Mouse (Mus musculus) left cerebral cortex, adult 11 months (tissue): ENCODE data around the gene Olfr56.
"Not testable (repeated sequence)": the region's sequence is repeated elsewhere in the genome, so short reads cannot be mapped to it uniquely, and the experiment has no call there.

Source experiments
- DNase-seq: peaks from one replicate; pipeline ENCODE4 v3.0.0; 2022; ENCODE audit warnings: low spot score

Gene Olfr56

GRCm38 (mm10) chr11:48978240-48978939 lies at the start of gene Olfr56:
Gene Olfr56 (plus strand): TSS chr11:48978889.
- not testable (repeated sequence) for DNase-seq

- not testable (repeated sequence) for DNase-seq
Observed at GRCm38 (mm10) chr11:48933422-48933821, 45.3 kb upstream of the Olfr56 start.

- DNase-seq: not testable (repeated sequence)
Observed at GRCm38 (mm10) chr11:48933923-48934322, 44.8 kb upstream of the Olfr56 start.

GRCm38 (mm10) chr11:48935291-48935690 lies 43.4 kb upstream of the Olfr56 start:
- DNase-seq: not testable (repeated sequence)

- DNase-seq: not testable (repeated sequence)
Observed at GRCm38 (mm10) chr11:48939286-48939685, 39.4 kb upstream of the Olfr56 start.

- DNase-seq: not testable (repeated sequence)
Observed at GRCm38 (mm10) chr11:48946090-48946489, 32.6 kb upstream of the Olfr56 start, which contains the start of gene Psme2b. Gene Psme2b (minus strand): TSS chr11:48946190.

GRCm38 (mm10) chr11:48974686-48975085 lies 4.0 kb upstream of the Olfr56 start:
- DNase-seq: not testable (repeated sequence)

- DNase-seq: not testable (repeated sequence)
Observed at GRCm38 (mm10) chr11:48979251-48979650, 562 bp downstream of the Olfr56 start, which contains the start of gene 9930111J21Rik1. Gene 9930111J21Rik1 (minus strand): TSS chr11:48979398.

GRCm38 (mm10) chr11:48980052-48980451 lies 1.4 kb downstream of the Olfr56 start:
- not testable (repeated sequence) for DNase-seq

- DNase-seq: not testable (repeated sequence)
Observed at GRCm38 (mm10) chr11:48982848-48983247, 4.2 kb downstream of the Olfr56 start.

GRCm38 (mm10) chr11:48988219-48988618 lies 9.5 kb downstream of the Olfr56 start:
- DNase-seq: not testable (repeated sequence)

- not testable (repeated sequence) for DNase-seq
Observed at GRCm38 (mm10) chr11:48989981-48990380, 11.3 kb downstream of the Olfr56 start.

GRCm38 (mm10) chr11:48991740-48992520 lies 13.2 kb downstream of the Olfr56 start, which contains the start of gene Gm12185:
Gene Gm12185 (minus strand): TSS chr11:48992226.
- DNase-seq: not testable (repeated sequence)

GRCm38 (mm10) chr11:48993296-48993695 lies 14.6 kb downstream of the Olfr56 start:
- DNase-seq: not testable (repeated sequence)

GRCm38 (mm10) chr11:48994018-48994417 lies 15.3 kb downstream of the Olfr56 start, which contains the start of gene Tgtp1:
Gene Tgtp1 (minus strand): TSS chr11:48994172.
- not testable (repeated sequence) for DNase-seq

GRCm38 (mm10) chr11:49000411-49000810 lies 21.7 kb downstream of the Olfr56 start:
- not testable (repeated sequence) for DNase-seq

GRCm38 (mm10) chr11:49006317-49006716 lies 27.6 kb downstream of the Olfr56 start:
- not testable (repeated sequence) for DNase-seq

- not testable (repeated sequence) for DNase-seq
Observed at GRCm38 (mm10) chr11:49006785-49007184, 28.1 kb downstream of the Olfr56 start.

GRCm38 (mm10) chr11:49012074-49012473 lies 33.4 kb downstream of the Olfr56 start:
- DNase-seq: not testable (repeated sequence)

GRCm38 (mm10) chr11:49050064-49050463 lies 71.4 kb downstream of the Olfr56 start:
- DNase-seq: not testable (repeated sequence)

- DNase-seq: not testable (repeated sequence)
Observed at GRCm38 (mm10) chr11:49051093-49051891, 72.6 kb downstream of the Olfr56 start, which contains the start of gene 9930111J21Rik2. Gene 9930111J21Rik2 (minus strand): TSS chr11:49051242.
